Mouse (Mus musculus) cerebellum, adult 2 months (tissue): ENCODE measurements around the gene Krt28. TPM values are rescaled to one million over a fixed set of nuclear protein-coding genes. Genes with fewer than 3 reads are reported as not detected.

Experiments used
- DNase-seq, 2 experiments: peaks; one replicate each; pipeline ENCODE4 v3.0.0; 2021
- H3K27ac ChIP-seq: fragments of 200-500 bp; 2 replicates; pipeline ENCODE4 v1.5.1; 2012; ENCODE audit warnings: low read length, control low read depth, inconsistent platforms; ENCODE audit not compliant: insufficient read depth
- H3K27me3 ChIP-seq: fragments of 200-500 bp; 2 replicates; pipeline ENCODE4 v1.6.1; 2012; ENCODE audit warnings: inconsistent platforms, mild to moderate bottlenecking, low read length, moderate library complexity; ENCODE audit not compliant: control insufficient read depth, insufficient read depth
- H3K4me1 ChIP-seq: fragments of 200-500 bp; 2 replicates; pipeline ENCODE4 v1.6.1; 2011; ENCODE audit warnings: low read length; ENCODE audit not compliant: control insufficient read depth, insufficient read depth
- H3K4me3 ChIP-seq: fragments of 200-500 bp; replicated peaks from 2 replicates; pipeline ENCODE3; 2011; ENCODE audit warnings: mild to moderate bottlenecking, low read depth, low read length, control low read depth; ENCODE audit not compliant: insufficient read depth
- CTCF ChIP-seq: fragments of 200-500 bp; IDR thresholded peaks from 2 replicates; pipeline ENCODE4 v1.5.1; 2011; ENCODE audit warnings: low read depth, mild to moderate bottlenecking, control low read depth, low read length, moderate library complexity, borderline replicate concordance; ENCODE audit not compliant: insufficient read depth
- POLR2A ChIP-seq: fragments of 200-500 bp; IDR thresholded peaks from 2 replicates; pipeline ENCODE4 v1.6.1; 2011; ENCODE audit warnings: low read length, control low read depth, borderline replicate concordance; ENCODE audit not compliant: insufficient read depth
- WGBS: fragments of 180-500 bp; shearing (Covaris S2); methylation state at CpG from one replicate; pipeline ENCODE4 v1.1.7; 2018; 5-methylcytosine and 5-hydroxymethylcytosine counted together
- polyA plus RNA-seq: library from polyadenylated mRNA; depleted of rRNA; stranded (reverse); fragments of >200 nt; gene quantifications from 2 replicates; pipeline ENCODE4 v1.2.3, GENCODE M21; 2012

Gene Krt28
- polyA plus RNA-seq, 1 experiment, result 2.5 TPM

DNA sequence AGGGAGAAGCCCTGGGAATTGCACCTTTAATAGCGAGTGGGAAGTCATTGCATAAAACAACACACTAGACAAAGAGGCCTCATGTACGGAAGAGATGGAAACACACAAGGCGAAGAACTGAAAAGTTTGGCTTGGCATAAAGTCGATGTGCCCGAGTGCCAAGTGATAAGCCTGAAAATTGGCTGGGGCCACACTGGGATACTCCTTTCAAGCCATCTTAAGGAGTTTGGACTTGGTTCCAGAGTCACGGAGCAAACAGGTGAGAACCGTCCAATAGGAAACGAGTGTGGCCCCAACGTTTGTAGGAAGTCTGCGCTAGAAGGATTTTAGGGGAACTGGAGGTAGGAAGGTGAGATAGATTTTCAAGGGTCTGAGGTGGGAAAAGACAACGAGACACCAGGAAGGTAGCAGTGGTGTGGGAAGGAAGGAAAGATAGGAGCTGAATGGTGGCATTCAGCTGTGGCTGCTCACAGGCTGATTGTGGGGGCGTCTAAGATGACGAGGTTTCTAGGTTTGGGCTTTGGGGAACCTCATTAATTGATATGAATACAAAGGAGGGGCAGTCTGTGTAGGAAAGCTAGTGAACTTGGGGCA, 25.4 kb upstream of the Krt28 start:
- Histone ChIP-seq H3K27ac (no peak overlapping the region), H3K27me3 (no peaks in the 10 kb centered on the region; the same call in 1 of the 2 replicates), H3K4me3 (no peak overlapping the region), H3K4me1 (no peaks in the 10 kb centered on the region)
- no peak for TF ChIP-seq POLR2A
- WGBS, result 86% methylated on average over 13 of the region's 13 CpGs
- no peak for DNase-seq

DNA sequence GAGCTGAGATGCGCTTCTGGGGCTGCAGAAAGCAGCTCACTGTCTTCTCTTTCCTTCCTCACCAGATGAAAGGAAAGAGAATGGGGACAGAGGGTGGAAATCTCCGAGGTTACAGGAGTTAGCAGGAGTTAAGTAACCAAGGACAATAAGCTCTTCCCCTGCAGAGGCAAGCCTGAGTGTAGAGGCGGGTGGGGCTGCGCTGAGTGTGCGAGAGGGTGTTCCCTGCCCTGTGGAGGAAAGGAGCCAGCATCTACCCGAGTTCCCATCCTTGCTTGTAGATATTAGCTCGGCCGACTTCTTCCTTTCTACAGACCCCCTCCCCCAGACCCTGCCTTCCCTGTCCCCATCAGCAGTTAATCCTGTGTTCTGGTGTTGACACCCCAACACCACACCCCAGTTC, 24.1 kb upstream of the Krt28 start:
- Histone ChIP-seq H3K4me3 (no peak overlapping the region), H3K4me1 (no peaks in the 10 kb centered on the region), H3K27ac (no peak overlapping the region), H3K27me3 (no peaks in the 10 kb centered on the region; the same call in 1 of the 2 replicates)
- DNase-seq, result no peak
- no peak for TF ChIP-seq POLR2A
- no peak for TF ChIP-seq CTCF
- WGBS, result 53% methylated on average over 8 of the region's 8 CpGs

GRCm38 (mm10) chr11:99398084-99398483, 23.4 kb upstream of the Krt28 start:
- H3K27ac ChIP-seq, result no peak overlapping the region
- no peak for DNase-seq
- H3K4me3 ChIP-seq, result no peak overlapping the region
- no peaks in the 10 kb centered on the region; the same call in 1 of the 2 replicates for H3K27me3 ChIP-seq
- WGBS, result 63% methylated on average over 3 of the region's 3 CpGs
- TF ChIP-seq CTCF (no peak), POLR2A (no peak)
- H3K4me1 ChIP-seq, result no peaks in the 10 kb centered on the region

GRCm38 (mm10) chr11:99396661-99397060, 22.0 kb upstream of the Krt28 start:
- 86% methylated on average over 2 of the region's 2 CpGs for WGBS
- DNase-seq, result no peak
- Histone ChIP-seq H3K27me3 (no peaks in the 10 kb centered on the region; the same call in 1 of the 2 replicates), H3K27ac (no peak overlapping the region), H3K4me1 (no peaks in the 10 kb centered on the region), H3K4me3 (no peak overlapping the region)
- TF ChIP-seq CTCF, result no peak
- TF ChIP-seq POLR2A, result no peak

- Histone ChIP-seq H3K4me3 (no peak overlapping the region), H3K27ac (no peak overlapping the region), H3K27me3 (no peaks in the 10 kb centered on the region; the same call in 1 of the 2 replicates), H3K4me1 (no peaks in the 10 kb centered on the region)
- DNase-seq, result no peak
- 45% methylated on average over 3 of the region's 3 CpGs for WGBS
- TF ChIP-seq POLR2A (no peak), CTCF (no peak)
Measured at GRCm38 (mm10) chr11:99396034-99396433, 21.3 kb upstream of the Krt28 start.

DNA sequence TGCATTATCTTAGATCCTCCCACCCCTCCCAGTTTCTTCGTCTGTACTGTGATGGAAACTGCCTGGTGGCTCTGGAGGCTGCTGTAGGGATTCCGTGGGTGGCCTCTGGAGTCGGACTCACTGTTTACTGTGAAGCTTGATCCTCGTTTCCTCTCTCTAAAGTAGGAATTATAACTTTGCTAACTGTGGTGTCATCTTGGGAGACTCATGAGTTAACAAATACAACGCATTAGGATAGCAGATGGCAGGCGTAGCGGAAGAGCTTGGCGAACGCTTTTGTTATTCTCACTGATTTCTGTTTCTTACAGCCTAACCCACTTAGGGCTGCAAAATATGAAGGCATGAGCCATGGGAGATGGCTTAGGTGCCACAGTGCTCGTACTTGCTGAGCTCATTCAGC, 17.8 kb upstream of the Krt28 start:
- H3K4me1 ChIP-seq, result no peaks in the 10 kb centered on the region
- no peaks in the 10 kb centered on the region for H3K27me3 ChIP-seq
- no peak overlapping the region for H3K27ac ChIP-seq
- H3K4me3 ChIP-seq, result no peak overlapping the region
- TF ChIP-seq CTCF (no peak), POLR2A (no peak)
- no peak for DNase-seq
- 43% methylated on average over 10 of the region's 10 CpGs for WGBS

DNA sequence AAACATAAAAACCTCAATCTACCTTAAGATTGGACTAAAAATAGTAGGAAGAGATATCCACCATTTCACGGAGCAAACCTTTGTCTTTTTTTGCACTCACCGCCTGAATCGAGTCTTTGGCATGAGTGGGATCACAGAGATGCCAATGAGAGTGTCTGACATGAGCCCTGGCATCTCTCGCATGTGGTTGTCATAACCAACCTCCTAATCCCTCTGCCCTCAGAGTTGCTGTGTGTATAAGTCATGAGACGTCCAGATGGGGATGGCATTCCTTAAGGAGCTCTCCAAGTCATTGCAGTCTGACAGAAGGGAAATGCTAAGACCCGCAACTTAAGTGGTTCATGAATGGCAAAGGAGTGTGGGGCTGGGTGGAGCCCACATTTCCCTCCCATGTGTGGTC, 16.7 kb upstream of the Krt28 start:
- no peak for TF ChIP-seq POLR2A
- DNase-seq, result peak in 1 of 2 experiments; percentile 13
- WGBS, result 59% methylated on average over 6 of the region's 6 CpGs
- Histone ChIP-seq H3K27ac (no peak overlapping the region), H3K4me3 (no peak overlapping the region), H3K27me3 (no peaks in the 10 kb centered on the region), H3K4me1 (no peaks in the 10 kb centered on the region)

DNA sequence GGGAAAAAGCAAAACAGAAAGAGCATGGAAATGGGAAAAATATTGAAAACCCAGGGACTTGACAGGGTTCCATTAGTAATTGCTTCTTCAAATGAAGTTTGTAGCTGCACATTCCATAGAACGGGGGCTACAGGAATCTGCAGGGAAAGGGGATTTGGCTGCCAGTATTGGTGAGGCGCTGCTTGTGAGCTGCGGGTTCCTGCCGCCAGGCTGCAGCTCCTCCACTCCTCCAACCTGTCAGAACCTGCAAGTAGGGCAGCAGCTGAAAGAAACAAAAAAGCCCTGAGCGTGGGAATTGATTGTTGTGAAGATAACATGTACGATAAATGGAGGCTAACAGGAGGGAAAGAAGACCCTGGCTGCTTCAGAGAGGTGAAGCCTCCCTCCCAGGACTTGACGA, 16.2 kb upstream of the Krt28 start:
- Histone ChIP-seq H3K4me1 (no peaks in the 10 kb centered on the region), H3K27ac (no peak overlapping the region), H3K27me3 (no peaks in the 10 kb centered on the region), H3K4me3 (no peak overlapping the region)
- DNase-seq, result peak; percentile 24 to 25
- TF ChIP-seq CTCF (no peak), POLR2A (no peak)
- 66% methylated on average over 7 of the region's 7 CpGs for WGBS

- H3K4me1 ChIP-seq, result no peaks in the 10 kb centered on the region
- 92% methylated on average over 4 of the region's 4 CpGs for WGBS
- TF ChIP-seq CTCF, result no peak
- TF ChIP-seq POLR2A, result no peak
Measured at GRCm38 (mm10) chr11:99389264-99389663, 14.6 kb upstream of the Krt28 start, which contains the start of gene Krt10. TSS of gene Krt10 (minus strand) at chr11:99389364.

More at GRCm38 (mm10) chr11:99389264-99389663, 14.6 kb upstream of the Krt28 start, which contains the start of gene Krt10:
- H3K27me3 ChIP-seq, result no peaks in the 10 kb centered on the region
- no peak for DNase-seq
- no peak within 1 kb of the TSS for H3K4me3 ChIP-seq
- no peak within 1 kb of the TSS for H3K27ac ChIP-seq
